Mouse (Mus musculus) forebrain, postnatal 0 days (tissue): ENCODE results near the gene Nr3c2. TPM values are rescaled to one million over a fixed set of nuclear protein-coding genes. Genes with fewer than 3 reads are reported as not detected.

Experiments
- ATAC-seq: fragments of 200-750 bp; cut with Nextera tagmentation; 2 replicates; pipeline ENCODE4 v1.8.0; 2017; ENCODE audit warnings: mild to moderate bottlenecking, moderate library complexity
- DNase-seq: peaks from one replicate; pipeline ENCODE4 v3.0.0-alpha.2; 2015
- H3K27ac ChIP-seq: fragments of 300-500 bp; sonication (generic); 2 replicates; pipeline ENCODE4 v1.5.1; 2014; ENCODE audit warnings: low read depth, mild to moderate bottlenecking, antibody characterized with exemption, low read length, moderate library complexity, mixed read lengths
- H3K27me3 ChIP-seq: fragments of 300-500 bp; sonication (generic); 2 replicates; pipeline ENCODE4 v1.6.1; 2014; ENCODE audit warnings: mild to moderate bottlenecking, low read length, mixed read lengths; ENCODE audit not compliant: insufficient read depth
- H3K36me3 ChIP-seq: fragments of 300-500 bp; sonication (generic); 2 replicates; pipeline ENCODE4 v1.6.1; 2014; ENCODE audit warnings: mild to moderate bottlenecking, moderate library complexity; ENCODE audit not compliant: insufficient read depth
- H3K4me1 ChIP-seq: fragments of 300-500 bp; sonication (generic); 2 replicates; pipeline ENCODE4 v1.6.1; 2014; ENCODE audit warnings: antibody characterized with exemption; ENCODE audit not compliant: insufficient read depth
- H3K4me2 ChIP-seq: fragments of 300-500 bp; sonication (generic); 2 replicates; pipeline ENCODE4 v1.6.1; 2014; ENCODE audit warnings: low read depth, mild to moderate bottlenecking, moderate library complexity
- H3K4me3 ChIP-seq: fragments of 300-500 bp; sonication (generic); 2 replicates; pipeline ENCODE4 v1.5.1; 2014; ENCODE audit warnings: low read depth, low read length, mixed read lengths
- H3K9ac ChIP-seq: fragments of 300-500 bp; sonication (generic); 2 replicates; pipeline ENCODE4 v1.6.1; 2014; ENCODE audit warnings: mild to moderate bottlenecking
- H3K9me3 ChIP-seq: fragments of 300-500 bp; sonication (generic); 2 replicates; pipeline ENCODE4 v1.6.1; 2016; ENCODE audit warnings: low read length
- CTCF ChIP-seq: sonication (generic); IDR thresholded peaks from 2 replicates; pipeline ENCODE4 v1.5.1; 2016; ENCODE audit warnings: antibody characterized with exemption, control low read depth, low read depth
- WGBS: fragments of 180-500 bp; shearing (Covaris S2); extraction: QIAGEN DNeasy Blood & Tissue Kit; methylation state at CpG from one replicate; pipeline ENCODE4 v1.1.7; 2014; 5-methylcytosine and 5-hydroxymethylcytosine counted together
- polyA plus RNA-seq: library from polyadenylated mRNA; unstranded; fragments of >200 nt; fragmentation: Nextera tagmentation; extraction: Ambion mirVana; gene quantifications from 2 replicates; pipeline ENCODE4 v1.2.1, GENCODE M21; 2015
- total RNA-seq: library from RNA; depleted of rRNA; stranded (reverse); fragments of >200 nt; gene quantifications from 2 replicates; pipeline ENCODE4 v1.2.3, GENCODE M21; 2014

Gene Nr3c2
- total and polyA plus RNA-seq, 2 experiments from 2014 or later = 10.4 to 13.4 TPM

DNA sequence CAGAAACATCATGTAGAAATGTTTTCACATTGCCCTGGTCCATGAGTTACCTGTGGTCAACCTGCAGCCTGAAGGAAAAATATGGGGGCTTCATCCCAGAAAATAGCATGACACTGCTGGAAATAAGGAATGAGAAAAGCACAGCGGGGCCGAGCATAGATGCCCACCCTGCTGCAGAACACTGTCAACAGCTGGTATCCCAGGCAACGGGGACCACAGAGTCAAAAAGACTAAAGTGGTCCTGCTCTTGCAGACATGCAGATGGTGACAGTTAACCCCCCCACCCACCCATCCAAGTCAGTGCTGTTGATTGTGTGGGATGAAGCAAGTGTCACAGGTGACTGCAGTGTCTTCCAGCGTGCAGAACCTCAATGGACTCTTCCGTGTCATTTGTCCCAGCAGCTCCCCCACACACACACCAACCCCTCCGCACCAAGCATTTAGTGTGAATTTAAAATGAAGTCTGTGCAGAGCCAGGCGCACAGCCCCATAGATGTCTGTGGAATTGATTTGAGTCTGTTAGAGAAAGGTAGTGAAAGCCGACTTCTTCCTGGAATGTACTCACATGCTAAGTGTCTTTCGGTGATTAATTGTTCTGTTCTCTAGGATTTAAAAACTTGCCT, 287.8 kb downstream of the Nr3c2 start:
- Histone ChIP-seq H3K4me3 (no peak overlapping the region), H3K27me3 (no peaks in the 10 kb centered on the region), H3K4me2 (no peak overlapping the region), H3K9me3 (no peaks in the 10 kb centered on the region), H3K36me3 (no peaks in the 10 kb centered on the region), H3K9ac (no peak overlapping the region), H3K4me1 (peaks cover 3% of the 10 kb centered on the region; the same call in 1 of the 2 replicates), H3K27ac (no peak overlapping the region)
- 43% methylated on average over 9 of the region's 9 CpGs for WGBS
- ATAC-seq (peak; percentile 54), DNase-seq (peak; percentile 18)
- TF ChIP-seq CTCF = no peak

DNA sequence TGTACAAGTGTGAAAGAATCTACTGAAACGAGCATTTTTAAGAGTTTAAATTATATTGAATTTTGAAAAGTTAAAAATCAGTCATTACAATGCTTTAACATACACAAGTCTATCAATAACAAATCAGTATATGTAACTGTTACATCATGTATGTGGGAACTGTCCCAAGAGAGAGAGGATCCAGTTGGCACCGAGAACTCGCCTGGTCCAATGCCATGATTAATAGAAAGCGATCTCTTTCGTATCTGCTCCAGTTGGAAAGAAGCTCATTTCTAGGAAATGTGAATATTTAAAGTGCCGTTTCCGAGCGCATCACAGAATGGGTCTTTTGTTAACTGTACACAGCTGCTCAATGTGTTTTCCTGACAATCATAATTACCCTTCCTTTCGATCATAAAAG, 288.5 kb downstream of the Nr3c2 start:
- no peaks in the 10 kb centered on the region for H3K36me3 ChIP-seq
- TF ChIP-seq CTCF = no peak
- H3K27ac ChIP-seq = no peak overlapping the region
- H3K4me2 ChIP-seq = no peak overlapping the region
- H3K27me3 ChIP-seq = no peaks in the 10 kb centered on the region
- H3K4me3 ChIP-seq = no peak overlapping the region
- no peak overlapping the region for H3K9ac ChIP-seq
- 26% methylated on average over 9 of the region's 9 CpGs for WGBS
- peaks cover 3% of the 10 kb centered on the region; the same call in 1 of the 2 replicates for H3K4me1 ChIP-seq
- ATAC-seq (peak; percentile 60; the same call in 1 of the 2 replicates), DNase-seq (peak; percentile 39)
- H3K9me3 ChIP-seq = no peaks in the 10 kb centered on the region

DNA sequence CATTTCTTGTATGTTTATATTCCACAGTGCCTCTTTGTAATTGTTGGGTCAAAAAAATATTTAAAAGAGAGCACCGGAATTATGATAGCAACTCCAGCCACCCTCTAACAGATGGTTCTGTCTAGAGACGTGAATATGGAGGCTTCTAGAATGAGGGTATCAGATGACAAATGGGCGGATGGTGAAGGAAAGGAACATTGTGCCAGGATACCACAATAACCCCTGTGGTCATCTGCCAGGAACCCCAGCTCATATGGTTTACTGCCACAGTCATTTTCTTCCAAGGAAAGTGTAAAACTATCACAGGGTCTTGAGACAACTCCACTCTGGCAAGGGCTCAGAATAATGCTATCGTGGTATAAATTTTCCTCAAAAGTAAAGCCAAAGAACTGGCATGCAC, 289.1 kb downstream of the Nr3c2 start:
- no peaks in the 10 kb centered on the region for H3K9me3 ChIP-seq
- no peak overlapping the region for H3K9ac ChIP-seq
- H3K27me3 ChIP-seq = no peaks in the 10 kb centered on the region
- no peak overlapping the region for H3K27ac ChIP-seq
- no peak overlapping the region for H3K4me2 ChIP-seq
- 37% methylated on average over 4 of the region's 4 CpGs for WGBS
- H3K4me3 ChIP-seq = no peak overlapping the region
- peaks cover 3% of the 10 kb centered on the region; the same call in 1 of the 2 replicates for H3K4me1 ChIP-seq
- ATAC-seq = peak; percentile 58
- no peak for TF ChIP-seq CTCF
- DNase-seq = peak; percentile 20
- no peaks in the 10 kb centered on the region for H3K36me3 ChIP-seq

DNA sequence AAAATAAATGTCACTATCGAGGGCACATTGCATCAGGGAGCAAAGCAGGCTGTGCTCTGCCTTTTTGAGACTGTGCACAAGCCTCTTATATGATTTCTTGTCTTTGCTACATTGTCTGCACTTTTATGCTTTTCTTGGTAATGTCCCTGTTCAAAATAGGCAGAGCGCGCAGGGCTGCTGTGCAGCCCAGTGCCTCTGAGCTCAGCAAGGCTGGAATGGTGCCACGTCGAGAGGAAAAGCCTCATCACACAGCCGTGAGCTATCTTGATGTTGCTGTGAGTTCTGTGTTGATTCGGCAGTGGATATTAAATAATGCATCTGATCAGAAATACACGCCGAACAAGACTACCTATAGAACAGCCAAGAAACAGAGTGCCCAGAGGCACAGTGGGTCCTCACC, 290.1 kb downstream of the Nr3c2 start:
- TF ChIP-seq CTCF = no peak
- Histone ChIP-seq H3K9me3 (no peaks in the 10 kb centered on the region), H3K4me2 (no peak overlapping the region), H3K4me3 (no peak overlapping the region), H3K9ac (no peak overlapping the region), H3K36me3 (no peaks in the 10 kb centered on the region), H3K27me3 (no peaks in the 10 kb centered on the region), H3K27ac (no peak overlapping the region), H3K4me1 (peaks cover 3% of the 10 kb centered on the region; the same call in 1 of the 2 replicates)
- DNase-seq (peak; percentile 18), ATAC-seq (no peak)
- WGBS = 64% methylated on average over 9 of the region's 9 CpGs

DNA sequence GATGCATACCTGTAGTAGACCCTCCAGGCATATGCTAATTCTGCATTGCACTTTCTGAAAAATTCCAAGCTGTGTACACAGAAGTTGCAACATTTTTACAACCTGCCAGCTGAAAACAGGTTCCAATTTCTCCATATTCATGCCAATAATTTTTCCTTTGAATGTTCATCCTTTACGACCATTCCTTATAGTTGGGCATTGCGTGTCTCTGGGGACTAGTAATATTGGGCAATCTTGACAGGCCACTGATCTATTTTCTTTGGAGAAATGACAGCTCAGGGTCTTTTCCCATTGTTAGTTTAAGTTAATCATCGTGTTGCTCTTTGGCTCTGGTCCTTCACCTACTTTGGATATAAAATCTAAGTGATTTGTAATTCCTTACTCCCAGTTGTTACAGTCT, 291.2 kb downstream of the Nr3c2 start:
- Histone ChIP-seq H3K36me3 (no peaks in the 10 kb centered on the region), H3K27ac (no peak overlapping the region), H3K4me3 (no peak overlapping the region), H3K4me1 (peaks cover 3% of the 10 kb centered on the region; the same call in 1 of the 2 replicates), H3K4me2 (no peak overlapping the region), H3K27me3 (no peaks in the 10 kb centered on the region), H3K9me3 (no peaks in the 10 kb centered on the region), H3K9ac (no peak overlapping the region)
- no peak for ATAC-seq
- no peak for DNase-seq
- 76% methylated on average over 3 of the region's 3 CpGs for WGBS
- no peak for TF ChIP-seq CTCF

DNA sequence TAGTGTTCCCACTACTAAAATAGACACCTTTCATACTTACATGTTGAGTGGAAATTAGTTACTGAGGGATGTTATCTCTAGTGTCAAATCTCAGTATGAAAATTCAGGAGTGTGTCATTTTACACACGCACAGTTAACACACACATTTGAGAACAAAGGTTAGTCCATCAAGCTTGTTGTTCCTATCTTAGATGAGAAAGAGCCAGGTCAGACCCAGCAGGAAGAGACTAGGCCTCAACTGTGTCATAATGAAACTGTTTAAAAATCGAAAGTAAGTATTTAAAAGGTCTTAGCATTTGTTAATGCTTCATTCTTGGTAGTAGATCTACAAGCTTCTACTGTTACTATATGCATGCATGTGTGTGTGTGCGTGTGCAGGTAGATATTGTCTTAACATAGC, 310.1 kb downstream of the Nr3c2 start:
- H3K4me3 ChIP-seq = no peak overlapping the region
- H3K36me3 ChIP-seq = no peaks in the 10 kb centered on the region
- H3K4me2 ChIP-seq = no peak overlapping the region
- no peaks in the 10 kb centered on the region for H3K9me3 ChIP-seq
- WGBS = 94% methylated on average over 3 of the region's 3 CpGs
- no peaks in the 10 kb centered on the region for H3K4me1 ChIP-seq
- H3K27me3 ChIP-seq = no peaks in the 10 kb centered on the region
- H3K27ac ChIP-seq = no peak overlapping the region
- ATAC-seq = no peak
- H3K9ac ChIP-seq = no peak overlapping the region
- no peak for DNase-seq
- no peak for TF ChIP-seq CTCF

DNA sequence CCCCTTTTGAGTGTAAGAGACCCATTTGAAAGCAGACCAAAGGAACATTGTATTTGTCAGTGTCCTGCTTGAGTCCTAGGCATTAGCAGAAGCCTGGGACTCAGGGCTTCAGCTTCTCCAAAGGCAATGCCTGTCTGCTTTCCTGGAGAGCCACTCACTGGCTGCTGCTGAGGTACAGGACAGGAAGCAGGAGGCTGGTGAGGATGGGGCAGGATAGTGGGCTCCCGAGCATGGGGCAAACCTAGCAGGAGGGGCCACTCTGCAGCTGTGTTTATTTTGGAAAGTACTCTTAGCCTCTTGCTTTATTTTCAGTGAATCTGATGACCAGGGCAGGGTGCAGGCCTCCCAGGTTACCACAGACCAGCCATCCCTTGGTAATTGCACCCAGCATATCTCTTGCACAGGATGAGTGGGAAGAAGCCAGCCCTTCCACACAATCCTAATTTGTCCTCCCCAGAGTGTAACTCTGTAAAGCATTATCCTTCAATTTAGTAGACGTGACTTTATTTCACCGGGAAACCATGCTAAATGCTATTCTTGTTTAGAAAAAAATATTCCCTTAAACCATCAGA, 314.7 kb downstream of the Nr3c2 start:
- no peaks in the 10 kb centered on the region for H3K4me1 ChIP-seq
- no peak overlapping the region for H3K4me2 ChIP-seq
- H3K9ac ChIP-seq = no peak overlapping the region
- DNase-seq (no peak), ATAC-seq (no peak)
- H3K27ac ChIP-seq = no peak overlapping the region
- no peak overlapping the region for H3K4me3 ChIP-seq
- H3K9me3 ChIP-seq = no peaks in the 10 kb centered on the region
- H3K27me3 ChIP-seq = no peaks in the 10 kb centered on the region
- TF ChIP-seq CTCF = no peak
- 77% methylated on average over 3 of the region's 3 CpGs for WGBS
- no peaks in the 10 kb centered on the region for H3K36me3 ChIP-seq
